Mouse (Mus musculus): Measurements from ENCODE around the gene Chrng.

GRCm38 (mm10) chr1:87172316-87172715 is 32.1 kb upstream of the Chrng start:
- TF ChIP-seq ZC3H11A (IDR thresholded peaks at IDR 0.05; ENCODE audit: borderline replicate concordance, low read depth, low read length) (no peak), MAFK (IDR thresholded peaks at IDR 0.05; ENCODE audit: insufficient read depth, low read depth, low read length) (no peak)

All from ES-E14 (cell line).